Mouse (Mus musculus) liver (tissue): Measurements from ENCODE around the gene Cdca7.

Experiments used
- DNase-seq: peaks from one replicate; pipeline ENCODE4 v3.0.0-alpha.2; 2020; ENCODE audit warnings: mixed read lengths

The Cdca7 gene

GRCm38 (mm10) chr2:72475797-72476485, at the start of gene Cdca7:
Cdca7 (plus strand) TSS chr2:72476159.
- peak; percentile 85 for DNase-seq

GRCm38 (mm10) chr2:72426776-72427175, 49.2 kb upstream of the Cdca7 start:
- DNase-seq: no peak

- DNase-seq: no peak
Observed at GRCm38 (mm10) chr2:72427288-72427687, 48.7 kb upstream of the Cdca7 start.

- no peak for DNase-seq
Observed at GRCm38 (mm10) chr2:72438941-72439533, 36.9 kb upstream of the Cdca7 start.

GRCm38 (mm10) chr2:72441010-72441409, 34.9 kb upstream of the Cdca7 start:
- no peak for DNase-seq

GRCm38 (mm10) chr2:72442825-72443224, 33.1 kb upstream of the Cdca7 start:
- DNase-seq: no peak

- DNase-seq: no peak
Observed at GRCm38 (mm10) chr2:72443960-72444359, 32.0 kb upstream of the Cdca7 start.

- DNase-seq: no peak
Observed at GRCm38 (mm10) chr2:72446106-72446505, 29.9 kb upstream of the Cdca7 start.

- no peak for DNase-seq
Observed at GRCm38 (mm10) chr2:72446615-72447014, 29.3 kb upstream of the Cdca7 start.

- DNase-seq: no peak
Observed at GRCm38 (mm10) chr2:72453563-72453962, 22.4 kb upstream of the Cdca7 start.

- DNase-seq: no peak
Observed at GRCm38 (mm10) chr2:72456189-72456588, 19.8 kb upstream of the Cdca7 start.

GRCm38 (mm10) chr2:72464376-72465014, 11.5 kb upstream of the Cdca7 start:
- no peak for DNase-seq

GRCm38 (mm10) chr2:72467604-72468003, 8.4 kb upstream of the Cdca7 start:
- DNase-seq: no peak

- DNase-seq: no peak
Observed at GRCm38 (mm10) chr2:72471415-72472070, 4.4 kb upstream of the Cdca7 start.

- DNase-seq: no peak
Observed at GRCm38 (mm10) chr2:72474531-72475287, 1.2 kb upstream of the Cdca7 start.

- no peak for DNase-seq
Observed at GRCm38 (mm10) chr2:72475423-72475796, 549 bp upstream of the Cdca7 start.

GRCm38 (mm10) chr2:72476486-72477211, 690 bp downstream of the Cdca7 start:
- DNase-seq: peak; percentile 56

- DNase-seq: no peak
Observed at GRCm38 (mm10) chr2:72477221-72477620, 1.3 kb downstream of the Cdca7 start.

GRCm38 (mm10) chr2:72478176-72478575, 2.2 kb downstream of the Cdca7 start:
- no peak for DNase-seq

- DNase-seq: no peak
Observed at GRCm38 (mm10) chr2:72478921-72479320, 3.0 kb downstream of the Cdca7 start.

GRCm38 (mm10) chr2:72479818-72480217, 3.9 kb downstream of the Cdca7 start:
- no peak for DNase-seq

GRCm38 (mm10) chr2:72491650-72492049, 15.7 kb downstream of the Cdca7 start:
- DNase-seq: no peak
